Mouse (Mus musculus) brain, embryonic 14.5 days (tissue): ENCODE results near the gene Mog. TPM values are rescaled to one million over a fixed set of nuclear protein-coding genes. Genes with fewer than 3 reads are reported as not detected.

ENCODE experiments used
- DNase-seq: peaks from one replicate; pipeline ENCODE4 v3.0.0-alpha.2; 2011; ENCODE audit warnings: low read depth
- CTCF ChIP-seq: fragments of 200-500 bp; IDR thresholded peaks from 2 replicates; pipeline ENCODE4 v1.5.1; 2012; ENCODE audit warnings: inconsistent platforms, mild to moderate bottlenecking, moderate library complexity, borderline replicate concordance; ENCODE audit not compliant: insufficient read depth, insufficient read length; ENCODE audit errors: extremely low read depth
- POLR2A ChIP-seq: fragments of 200-500 bp; IDR thresholded peaks from 2 replicates; pipeline ENCODE4 v1.6.1; 2012; ENCODE audit warnings: mild to moderate bottlenecking, inconsistent platforms, borderline replicate concordance; ENCODE audit not compliant: poor library complexity, insufficient read depth, insufficient read length, severe bottlenecking; ENCODE audit errors: extremely low read depth
- polyA plus RNA-seq: library from polyadenylated mRNA; depleted of rRNA; stranded (reverse); fragments of >200 nt; gene quantifications from 2 replicates; pipeline ENCODE4 v1.2.3, GENCODE M21; 2012; rRNA removed

Gene Mog
- polyA plus RNA-seq, 1 experiment, result not detected

DNA sequence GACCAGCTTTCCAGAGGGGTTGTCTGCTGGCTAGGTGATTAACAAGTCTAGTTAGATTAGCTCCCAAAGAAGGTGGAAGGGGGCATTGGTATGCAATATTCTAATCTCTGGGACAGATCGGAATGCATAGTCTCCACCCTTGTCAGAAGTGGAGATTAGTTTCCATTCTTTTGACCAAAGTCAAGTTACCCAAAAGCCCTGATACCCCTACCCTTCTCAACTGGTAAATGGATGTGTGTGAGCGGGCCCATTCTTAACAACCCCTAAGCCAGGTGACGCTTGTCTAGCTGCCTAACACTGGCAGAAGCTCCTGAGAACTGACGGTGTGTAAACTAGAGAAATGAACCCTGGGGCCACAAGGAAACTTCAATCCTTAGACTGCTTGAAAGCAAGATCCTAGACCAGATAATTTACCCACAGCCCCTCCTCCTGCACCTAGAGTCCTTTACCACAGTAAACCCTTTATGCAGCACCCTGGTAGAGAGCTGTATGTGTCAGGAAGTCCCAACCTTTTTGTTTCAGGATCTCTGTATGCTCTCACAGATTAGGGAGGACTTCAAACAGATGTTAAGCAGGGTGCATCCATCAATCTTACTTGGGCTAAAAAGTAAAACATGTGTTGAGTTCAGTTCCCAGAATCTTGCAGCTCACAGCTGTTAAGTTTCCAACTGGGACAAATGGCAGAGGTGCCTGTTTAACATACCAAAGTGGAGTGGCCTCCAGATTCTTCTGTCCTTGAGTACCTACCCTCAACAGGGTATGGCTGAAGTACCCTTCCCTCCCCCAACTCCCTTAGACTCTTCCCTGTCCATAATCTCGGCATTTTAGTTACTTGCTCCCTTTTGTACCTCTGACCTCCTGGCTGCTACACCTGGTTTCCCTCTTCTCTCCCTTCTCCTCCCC lies 40.7 kb downstream of the Mog start:
- DNase-seq, result no peak
- TF ChIP-seq CTCF, result no peak
- no peak for TF ChIP-seq POLR2A

DNA sequence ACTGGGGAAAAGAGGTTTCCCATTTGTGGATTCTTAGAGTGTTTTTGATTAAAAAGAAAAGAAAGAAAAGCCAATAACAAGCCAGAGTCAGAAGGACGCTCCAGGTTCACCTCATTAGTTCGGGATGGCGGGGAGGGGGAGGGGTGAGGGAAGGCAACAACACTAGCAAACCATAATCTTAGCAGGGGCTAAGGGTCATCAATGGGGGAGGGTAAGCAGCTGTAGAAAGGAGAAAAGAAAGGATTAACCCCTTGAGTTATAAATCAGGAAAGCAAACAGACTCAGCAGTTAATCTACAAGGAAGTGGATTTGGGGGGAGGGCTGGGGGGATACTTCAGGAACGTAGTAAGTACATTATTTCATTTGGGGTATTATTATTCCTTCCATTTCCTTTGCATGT lies 41.4 kb downstream of the Mog start:
- TF ChIP-seq CTCF (no peak), POLR2A (no peak)
- no peak for DNase-seq

DNA sequence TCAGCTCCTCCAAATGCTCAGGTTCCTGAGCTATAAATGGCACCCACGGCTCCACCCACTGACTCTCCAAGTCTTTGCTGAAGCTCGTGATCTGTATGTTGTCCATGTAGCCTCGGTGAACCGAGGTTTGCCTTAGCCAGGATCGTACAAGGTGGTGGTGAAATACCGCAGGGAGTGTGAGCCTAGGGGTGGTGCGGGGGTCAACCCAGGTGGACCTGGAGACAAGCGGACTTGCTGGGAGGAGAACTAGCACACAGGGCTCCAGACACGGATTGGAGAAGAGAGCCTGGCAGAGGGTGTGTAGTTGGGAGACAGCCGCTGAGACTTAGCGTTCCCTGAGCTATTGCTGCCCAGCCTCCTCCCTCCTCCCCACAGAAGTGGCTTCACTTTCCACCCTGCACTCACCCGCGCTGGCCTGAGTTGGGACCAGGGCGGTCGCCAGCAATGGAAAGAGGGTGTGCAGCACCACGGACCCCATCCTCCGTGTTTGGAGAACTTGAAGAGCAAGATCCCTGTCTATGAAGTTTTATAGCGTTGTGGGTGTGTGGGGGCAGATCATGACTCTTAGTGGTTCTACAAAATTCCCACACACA lies 41.9 kb downstream of the Mog start, which contains the start of gene 2410137M14Rik:
2410137M14Rik (minus strand) TSS at position 17 of the 593 bp plus-strand sequence.
- DNase-seq, result no peak
- TF ChIP-seq CTCF (no peak), POLR2A (no peak)

DNA sequence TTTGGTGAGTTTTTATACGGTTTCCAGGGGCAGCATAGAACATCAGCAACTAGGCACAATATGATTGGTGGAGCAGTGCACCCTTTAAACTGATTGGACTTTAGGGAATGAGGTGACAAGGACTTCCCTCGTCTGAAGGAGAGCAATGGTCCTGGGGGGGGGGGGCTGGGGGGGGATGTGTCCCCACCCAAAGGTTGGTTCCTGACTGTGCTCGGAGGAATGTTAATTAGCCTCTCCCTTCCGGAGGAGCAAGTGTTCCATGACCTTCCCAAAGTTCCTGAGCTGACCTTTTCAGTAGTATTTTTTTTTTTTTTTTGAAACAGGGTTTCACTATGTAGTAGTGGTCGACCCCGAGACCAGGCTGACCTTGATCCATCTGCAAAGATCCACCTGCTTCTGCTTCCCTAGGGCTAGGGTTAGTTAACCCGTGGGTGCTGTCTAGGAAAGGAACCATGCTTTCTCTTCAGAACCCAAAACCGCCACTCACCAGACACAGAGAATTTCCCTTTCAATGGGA lies 49.9 kb downstream of the Mog start:
- DNase-seq, result no peak
- TF ChIP-seq POLR2A (no peak), CTCF (no peak)

DNA sequence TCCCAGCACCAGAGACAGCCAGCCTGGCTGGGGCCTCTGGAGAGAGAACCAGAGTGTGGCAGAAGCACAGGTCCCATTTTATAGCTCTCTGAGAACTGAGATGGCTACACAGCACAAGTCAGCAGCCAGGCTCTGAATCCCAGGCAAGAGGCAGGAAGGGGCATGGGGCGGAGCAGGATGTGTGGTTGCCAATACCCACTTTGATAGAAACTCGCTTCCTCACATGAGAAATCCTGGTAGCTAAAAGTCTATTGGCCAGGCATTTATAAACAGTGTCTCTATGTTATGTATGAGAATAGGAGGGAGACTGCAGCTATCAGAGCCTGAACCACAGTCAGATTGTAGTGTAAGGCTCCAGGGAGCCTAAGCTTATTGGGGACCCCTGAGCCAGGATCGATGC lies 50.4 kb downstream of the Mog start:
- TF ChIP-seq POLR2A, result no peak
- no peak for DNase-seq

DNA sequence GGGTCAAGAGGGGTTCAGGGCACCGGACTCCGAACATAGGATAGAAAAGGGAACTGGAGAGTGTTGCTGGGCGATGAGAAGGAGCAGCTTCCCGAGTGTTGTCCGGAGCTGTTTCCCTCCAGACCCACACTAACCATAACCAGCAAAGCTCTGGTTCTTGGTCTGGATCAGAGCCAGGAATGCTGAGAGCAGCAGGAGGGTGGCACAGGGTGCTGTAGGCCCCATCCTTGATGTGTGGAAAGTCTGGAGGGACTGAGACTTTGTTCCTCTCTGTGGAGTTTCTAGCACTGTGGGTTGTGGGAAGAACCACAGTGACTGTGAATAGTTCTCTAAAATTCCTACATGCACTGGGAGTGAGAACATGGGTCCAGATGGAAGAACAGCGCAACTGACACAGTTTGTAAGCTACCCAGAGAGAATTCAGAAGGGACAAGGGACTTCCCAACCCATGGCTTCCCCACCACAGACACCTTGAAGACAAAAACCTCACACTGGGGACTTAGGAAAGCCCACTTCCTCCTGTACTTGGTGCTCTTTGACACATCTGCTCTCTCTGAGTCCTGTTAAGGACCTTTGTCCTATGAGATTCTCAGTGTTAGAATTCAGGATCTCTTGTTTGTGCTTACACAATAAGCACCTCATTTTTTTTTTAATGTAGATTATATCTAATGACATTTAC lies 51.9 kb downstream of the Mog start:
- TF ChIP-seq CTCF (no peak), POLR2A (no peak)
- DNase-seq, result no peak

DNA sequence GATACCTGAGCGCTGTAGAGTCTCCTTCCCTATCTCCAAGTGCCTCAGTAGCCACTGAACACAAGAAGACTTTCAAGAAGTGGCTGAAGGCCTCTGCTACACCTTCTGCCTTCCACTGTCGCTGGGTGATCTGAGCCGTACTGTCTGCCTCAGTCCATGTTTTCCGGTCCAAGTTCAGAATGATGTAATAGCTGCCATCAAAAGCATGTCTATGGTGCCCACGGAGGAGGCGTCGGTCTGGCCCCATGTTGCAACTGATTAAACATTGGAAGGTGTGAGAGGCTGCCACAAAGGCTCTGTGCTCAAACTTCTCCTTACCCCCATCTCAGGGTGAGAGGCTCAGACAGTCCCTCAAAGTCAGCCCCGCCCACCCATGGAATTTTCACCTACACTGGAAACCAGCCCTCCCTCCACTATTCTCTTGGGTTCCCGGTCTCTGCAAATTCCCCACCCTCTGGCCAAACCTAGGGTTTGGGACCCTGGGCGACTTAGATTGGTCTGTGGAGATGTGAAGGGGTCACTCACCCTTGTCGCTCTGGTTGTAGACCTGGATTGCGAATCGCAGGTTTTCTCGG lies 52.8 kb downstream of the Mog start:
- TF ChIP-seq CTCF (no peak), POLR2A (no peak)
- no peak for DNase-seq

DNA sequence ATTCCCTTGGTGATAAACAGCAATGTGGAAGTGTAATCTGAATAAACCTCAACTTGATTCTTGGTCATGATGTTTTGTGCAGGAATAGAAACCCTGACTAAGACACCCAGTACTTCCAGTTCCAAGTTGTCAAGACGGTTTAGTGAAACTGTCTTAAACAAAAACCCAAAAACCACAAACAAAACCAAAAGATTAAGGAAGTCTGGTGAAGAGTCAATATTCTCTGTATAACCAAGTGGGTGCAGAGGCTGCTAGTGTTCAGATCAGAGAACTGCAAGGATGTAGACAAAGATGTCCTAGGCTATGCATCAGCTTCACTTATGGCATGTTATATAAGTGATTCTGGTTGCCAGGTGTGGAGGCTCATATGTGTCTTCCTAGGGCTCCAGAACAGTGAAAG lies 56.3 kb downstream of the Mog start:
- no peak for DNase-seq
- TF ChIP-seq POLR2A, result no peak

DNA sequence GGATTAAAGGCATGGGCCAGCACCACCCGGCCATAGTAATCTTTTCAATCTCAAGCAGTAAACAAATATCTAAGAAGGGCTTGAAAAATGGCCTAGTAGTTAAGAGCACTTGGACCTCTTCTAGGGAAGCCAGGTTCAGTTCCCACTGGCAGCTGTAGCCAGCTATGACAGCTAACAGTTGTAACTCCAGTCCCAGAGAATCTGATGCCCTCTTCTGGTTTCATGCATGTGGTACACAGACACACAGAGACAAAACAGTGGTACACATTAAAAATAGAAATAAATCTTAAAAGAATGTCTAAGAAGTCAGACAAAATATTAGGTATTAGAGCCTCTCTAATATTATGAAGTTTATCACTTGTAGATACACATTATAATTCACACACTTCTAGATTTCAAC lies 62.1 kb downstream of the Mog start:
- TF ChIP-seq POLR2A (no peak), CTCF (no peak)
- DNase-seq, result no peak

Other genes with a start within 250 kb of the Mog start
- not detected in 2 replicates for gene H2-M10.6, start 211.2 kb downstream of the Mog start, polyA plus RNA-seq
- gene Trim26, start 186.3 kb downstream of the Mog start, polyA plus RNA-seq, result 25.3 and 33.7 TPM in 2 replicates
- 0.09 and 0.16 TPM in 2 replicates for gene Trim15, start 156.2 kb downstream of the Mog start, polyA plus RNA-seq
- 0.19 and 0.52 TPM in 2 replicates for gene Trim10, start 153.8 kb downstream of the Mog start, polyA plus RNA-seq
- 0.08 TPM in 1 of 2 replicates, not detected in the other for gene Trim40, start 133.3 kb downstream of the Mog start, polyA plus RNA-seq
- not detected in 2 replicates for gene Trim31, start 125.3 kb downstream of the Mog start, polyA plus RNA-seq
- gene Rnf39, start 80.5 kb downstream of the Mog start, polyA plus RNA-seq, result 0.18 and 0.19 TPM in 2 replicates
- 143 and 150 TPM in 2 replicates for gene Ppp1r11, start 71.7 kb downstream of the Mog start, polyA plus RNA-seq
- gene Znrd1, start 64.8 kb downstream of the Mog start, polyA plus RNA-seq, result 41.8 and 55.2 TPM in 2 replicates
- 3.5 TPM in 2 replicates for gene Znrd1as, start 64.8 kb downstream of the Mog start, polyA plus RNA-seq
- 1.5 and 1.6 TPM in 2 replicates for gene 2410137M14Rik, start 42.2 kb downstream of the Mog start, polyA plus RNA-seq
- 13.4 and 16.0 TPM in 2 replicates for gene H2-M5, start 33.9 kb downstream of the Mog start, polyA plus RNA-seq
- gene Zfp57, start 22.2 kb downstream of the Mog start, polyA plus RNA-seq, result 352 and 386 TPM in 2 replicates
- 238 and 282 TPM in 2 replicates for gene Gabbr1, start 22.6 kb upstream of the Mog start, polyA plus RNA-seq
- not detected in 2 replicates for gene Olfr90, start 65.1 kb upstream of the Mog start, polyA plus RNA-seq
- gene Olfr91, start 74.9 kb upstream of the Mog start, polyA plus RNA-seq, result not detected in 2 replicates
- gene Olfr92, start 96.7 kb upstream of the Mog start, polyA plus RNA-seq, result not detected in 2 replicates
- not detected in 2 replicates for gene Olfr93, start 138.1 kb upstream of the Mog start, polyA plus RNA-seq
- not detected in 2 replicates for gene Ubd, start 170.5 kb upstream of the Mog start, polyA plus RNA-seq
- gene Olfr94, start 177.6 kb upstream of the Mog start, polyA plus RNA-seq, result not detected in 2 replicates
- 0.03 and 0.05 TPM in 2 replicates for gene Olfr95, start 189.7 kb upstream of the Mog start, polyA plus RNA-seq
- not detected in 2 replicates for gene Olfr96, start 196.7 kb upstream of the Mog start, polyA plus RNA-seq
- gene Olfr97, start 213.9 kb upstream of the Mog start, polyA plus RNA-seq, result not detected in 2 replicates
- gene Olfr98, start 240.4 kb upstream of the Mog start, polyA plus RNA-seq, result not detected in 2 replicates
- 0.42 and 0.68 TPM in 2 replicates for gene H2-M3, start 246.8 kb upstream of the Mog start, polyA plus RNA-seq